In the genomic region with DNA sequence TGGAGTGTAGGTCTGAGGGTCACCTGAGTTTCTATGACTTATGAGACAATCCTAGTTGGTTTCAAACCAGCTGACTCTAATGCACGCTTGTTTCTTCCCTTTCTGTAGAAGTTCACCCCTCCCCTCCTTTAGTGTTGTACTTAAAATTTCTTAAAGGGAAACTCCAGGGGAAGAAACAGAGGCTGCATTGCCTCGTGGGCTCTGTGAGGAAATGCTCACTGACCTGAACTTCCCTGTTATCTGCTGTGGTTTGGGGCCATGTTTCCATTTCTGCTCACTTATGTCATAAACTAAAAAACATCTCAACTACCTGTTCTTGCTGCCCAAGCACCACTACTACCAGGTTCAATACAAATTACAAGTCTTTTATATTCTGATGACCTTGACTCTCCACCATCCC, we compare ENCODE assay signal across 24 mouse cellular contexts.
DNase-seq lines count a peak whose midpoint lies in the region; ATAC-seq and TF ChIP-seq lines count a peak whose summit lies in the region.
"Had no signal": no experiment of that assay in that cellular context is flagged by ENCODE, and none has a peak within 500 bp of the region (broad histone marks: within the 10 kb centered on the region; RNA-seq: fewer than 3 reads in every experiment).

No protein-coding gene starts in this region.

- H3K9ac ChIP-seq in forebrain, postnatal 0 days: no peak overlapping the region
- H3K9ac ChIP-seq: embryonic facial prominence, embryonic 13.5 days; forebrain, embryonic 12.5 days; lung, embryonic 14.5 days had no signal

- no peaks in the 10 kb centered on the region for H3K9me3 ChIP-seq in forebrain, postnatal 0 days (ENCODE audit: low read length)
- H3K9me3 ChIP-seq: embryonic facial prominence, embryonic 13.5 days; forebrain, embryonic 12.5 days; heart, embryonic 10.5 days; hindbrain, embryonic 10.5 days had no signal

- TF ChIP-seq CTCF in layer of hippocampus, adult 2 months (conservative IDR thresholded peaks at IDR 0.05): no peak
- no peak for TF ChIP-seq CTCF in forebrain, postnatal 0 days (IDR thresholded peaks at IDR 0.05; ENCODE audit: low read depth)

- ATAC-seq in common myeloid progenitor, adult 5-6 weeks (replicated peaks; ENCODE audit: low read depth, poor library complexity, severe bottlenecking): peak; percentile 97
- peak; percentile 96 for ATAC-seq in megakaryocyte progenitor cell, adult 5-6 weeks (replicated peaks; ENCODE audit: poor library complexity)
- no peak for ATAC-seq in forebrain, postnatal 0 days
- ATAC-seq: hindbrain, embryonic 16.5 days; intestine, embryonic 16.5 days had no signal

- H3K27ac ChIP-seq in layer of hippocampus, adult 2 months: no peak overlapping the region
- H3K27ac ChIP-seq in forebrain, postnatal 0 days (ENCODE audit: low read depth, low read length): no peak overlapping the region
- H3K27ac ChIP-seq: embryonic facial prominence, embryonic 13.5 days; forebrain, embryonic 12.5 days; heart, embryonic 10.5 days; hindbrain, embryonic 10.5 days; left cerebral cortex, adult 2 months had no signal

- peak; percentile 23 for DNase-seq in lung, postnatal 36 days
- DNase-seq in lung, postnatal 10 days: no peak
- no peak for DNase-seq in layer of hippocampus, adult 2 months (ENCODE audit: low spot score in 2 of 2)
- DNase-seq in right cerebral cortex, postnatal 10 days (ENCODE audit: low spot score in 2 of 2): no peak
- no peak for DNase-seq in forebrain, postnatal 0 days
- DNase-seq: cerebellum, adult 2 months; cerebellum, postnatal 25 days; embryo, embryonic 11 days; lung, embryonic 14.5 days; midbrain, embryonic 14.5 days; right cerebral cortex, adult 18-20 months; thymus, adult 18-20 months; thymus, postnatal 36 days had no signal

- no peaks in the 10 kb centered on the region for H3K36me3 ChIP-seq in forebrain, postnatal 0 days (ENCODE audit: insufficient read depth)
- H3K36me3 ChIP-seq: embryonic facial prominence, embryonic 13.5 days; forebrain, embryonic 12.5 days; heart, embryonic 10.5 days; hindbrain, embryonic 10.5 days had no signal

- no peak overlapping the region for H3K4me2 ChIP-seq in forebrain, postnatal 0 days (ENCODE audit: low read depth)
- H3K4me2 ChIP-seq: embryonic facial prominence, embryonic 13.5 days; forebrain, embryonic 12.5 days; lung, embryonic 14.5 days had no signal

- no peaks in the 10 kb centered on the region for H3K27me3 ChIP-seq in forebrain, postnatal 0 days (ENCODE audit: insufficient read depth, low read length)
- H3K27me3 ChIP-seq: embryonic facial prominence, embryonic 13.5 days; forebrain, embryonic 12.5 days had no signal

- 45% methylated on average over 2 of the region's 2 CpGs for WGBS in forebrain, postnatal 0 days

- H3K4me3 ChIP-seq in layer of hippocampus, adult 2 months: no peak overlapping the region
- H3K4me3 ChIP-seq in forebrain, postnatal 0 days (ENCODE audit: low read depth, low read length): no peak overlapping the region
- H3K4me3 ChIP-seq: embryonic facial prominence, embryonic 13.5 days; erythroblast, embryonic 14.5 days; forebrain, embryonic 12.5 days; heart, embryonic 10.5 days; hindbrain, embryonic 10.5 days; left cerebral cortex, adult 2 months; myocyte had no signal

- no peaks in the 10 kb centered on the region for H3K4me1 ChIP-seq in forebrain, postnatal 0 days (ENCODE audit: insufficient read depth)
- H3K4me1 ChIP-seq: embryonic facial prominence, embryonic 13.5 days; forebrain, embryonic 12.5 days; heart, embryonic 10.5 days; hindbrain, embryonic 10.5 days had no signal
